Mouse (Mus musculus) testis, adult 2 months (tissue): ENCODE measurements around the gene Ankrd13a. TPM values are rescaled to one million over a fixed set of nuclear protein-coding genes. Genes with fewer than 3 reads are reported as not detected.

Source experiments
- H3K27ac ChIP-seq: fragments of 200-500 bp; 2 replicates; pipeline ENCODE4 v1.5.1; 2012; ENCODE audit warnings: low read depth, low read length; ENCODE audit not compliant: control insufficient read depth, insufficient read depth
- H3K27me3 ChIP-seq: fragments of 200-500 bp; 2 replicates; pipeline ENCODE4 v1.6.1; 2012; ENCODE audit warnings: mild to moderate bottlenecking, low read length, moderate library complexity; ENCODE audit not compliant: control insufficient read depth, insufficient read depth
- H3K36me3 ChIP-seq: fragments of 200-500 bp; 2 replicates; pipeline ENCODE4 v1.6.1; 2012; ENCODE audit warnings: mild to moderate bottlenecking, low read length; ENCODE audit not compliant: control insufficient read depth, insufficient read depth
- H3K4me1 ChIP-seq: fragments of 200-500 bp; 2 replicates; pipeline ENCODE4 v1.6.1; 2012; ENCODE audit warnings: low read length; ENCODE audit not compliant: control insufficient read depth, insufficient read depth
- H3K4me3 ChIP-seq: fragments of 200-500 bp; 2 replicates; pipeline ENCODE4 v1.5.1; 2012; ENCODE audit warnings: low read depth, mild to moderate bottlenecking, low read length, moderate library complexity, mixed read lengths; ENCODE audit not compliant: control insufficient read depth
- CTCF ChIP-seq: fragments of 200-500 bp; IDR thresholded peaks from 2 replicates; pipeline ENCODE4 v1.5.1; 2012; ENCODE audit warnings: low read depth, mild to moderate bottlenecking, inconsistent platforms, low read length, moderate library complexity; ENCODE audit not compliant: control insufficient read depth, insufficient read depth, insufficient replicate concordance
- POLR2A ChIP-seq: fragments of 200-500 bp; IDR thresholded peaks from 2 replicates; pipeline ENCODE4 v1.6.1; 2012; ENCODE audit warnings: low read depth, mild to moderate bottlenecking, inconsistent platforms, low read length, moderate library complexity; ENCODE audit not compliant: control insufficient read depth
- polyA plus RNA-seq: library from polyadenylated mRNA; depleted of rRNA; stranded (reverse); fragments of >200 nt; gene quantifications from 2 replicates; pipeline ENCODE4 v1.2.3, GENCODE M21; 2012

Gene Ankrd13a
- polyA plus RNA-seq, 1 experiment: 167 TPM

DNA sequence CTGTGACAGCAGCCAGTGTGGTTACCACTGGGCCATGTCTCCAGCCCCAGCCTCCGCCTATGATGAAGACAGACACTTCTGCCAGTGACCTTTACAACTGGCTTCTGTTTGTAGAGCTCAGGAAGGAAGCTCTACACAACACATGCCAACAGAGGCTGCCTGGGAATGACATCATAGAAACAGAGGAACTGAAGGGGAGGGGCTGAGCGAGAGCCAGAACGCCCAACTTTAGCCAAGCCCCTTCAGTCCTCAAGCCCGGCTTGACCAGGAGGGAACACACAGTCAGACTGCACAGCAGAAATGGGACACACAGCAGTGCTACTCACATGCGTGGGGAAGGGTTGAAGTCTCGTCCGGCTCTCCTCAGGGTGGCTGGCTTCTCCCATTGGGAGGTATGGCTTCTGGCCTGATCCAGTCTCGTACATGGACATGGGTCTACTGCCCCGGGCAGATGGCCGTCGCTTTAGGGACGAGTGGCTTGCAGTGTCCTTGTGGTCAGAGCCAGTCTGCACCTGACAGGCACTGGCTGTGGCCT, 35.7 kb upstream of the Ankrd13a start:
- TF ChIP-seq POLR2A (no peak), CTCF (no peak)
- Histone ChIP-seq H3K4me1 (no peaks in the 10 kb centered on the region), H3K4me3 (no peak overlapping the region), H3K27me3 (no peaks in the 10 kb centered on the region), H3K27ac (no peak overlapping the region), H3K36me3 (peaks cover 1% of the 10 kb centered on the region)

DNA sequence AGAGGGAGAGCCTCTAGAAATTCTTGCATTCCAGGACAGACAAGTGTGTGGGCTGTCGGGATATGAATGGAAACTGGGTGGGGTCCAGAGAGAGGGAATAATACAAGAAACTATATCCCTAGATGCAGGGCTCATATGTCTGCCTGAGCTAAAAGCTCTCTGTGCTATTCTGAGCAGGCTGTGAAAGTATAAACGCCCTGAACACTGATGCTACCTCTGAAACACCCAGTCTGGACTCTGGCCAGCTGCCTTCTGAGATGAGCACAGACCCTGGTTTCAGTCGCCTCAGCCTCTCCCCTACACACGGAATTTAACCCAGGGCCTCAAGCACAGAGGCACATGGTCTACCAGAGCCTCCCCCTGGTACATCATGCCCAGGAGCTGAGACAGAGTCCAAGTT, 33.9 kb upstream of the Ankrd13a start:
- Histone ChIP-seq H3K4me1 (no peaks in the 10 kb centered on the region), H3K4me3 (no peak overlapping the region), H3K27ac (no peak overlapping the region), H3K36me3 (peaks cover 3% of the 10 kb centered on the region), H3K27me3 (no peaks in the 10 kb centered on the region)
- TF ChIP-seq CTCF (no peak), POLR2A (no peak)

DNA sequence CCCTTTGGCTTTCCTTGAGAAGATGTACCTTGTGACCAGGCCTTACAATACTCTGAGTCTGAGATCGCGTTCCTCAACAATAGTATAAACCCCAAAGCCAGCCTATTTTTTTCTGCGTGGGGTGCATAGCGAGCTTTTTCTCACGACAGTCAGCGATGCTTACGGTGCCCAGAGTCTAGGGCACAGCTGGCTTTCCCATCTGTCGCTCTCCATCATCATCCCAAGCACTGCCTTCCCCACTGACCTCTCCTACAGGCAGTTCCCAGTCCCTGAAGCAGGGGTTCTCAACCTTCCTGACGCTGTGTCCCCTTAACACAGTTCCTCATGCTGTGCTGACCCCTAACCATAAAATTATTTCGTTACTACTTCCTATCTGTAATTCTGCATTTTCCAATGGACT, 31.9 kb upstream of the Ankrd13a start:
- Histone ChIP-seq H3K27me3 (no peaks in the 10 kb centered on the region), H3K36me3 (peaks cover 2% of the 10 kb centered on the region), H3K27ac (no peak overlapping the region), H3K4me1 (no peaks in the 10 kb centered on the region), H3K4me3 (no peak overlapping the region)
- TF ChIP-seq POLR2A (no peak), CTCF (no peak)

DNA sequence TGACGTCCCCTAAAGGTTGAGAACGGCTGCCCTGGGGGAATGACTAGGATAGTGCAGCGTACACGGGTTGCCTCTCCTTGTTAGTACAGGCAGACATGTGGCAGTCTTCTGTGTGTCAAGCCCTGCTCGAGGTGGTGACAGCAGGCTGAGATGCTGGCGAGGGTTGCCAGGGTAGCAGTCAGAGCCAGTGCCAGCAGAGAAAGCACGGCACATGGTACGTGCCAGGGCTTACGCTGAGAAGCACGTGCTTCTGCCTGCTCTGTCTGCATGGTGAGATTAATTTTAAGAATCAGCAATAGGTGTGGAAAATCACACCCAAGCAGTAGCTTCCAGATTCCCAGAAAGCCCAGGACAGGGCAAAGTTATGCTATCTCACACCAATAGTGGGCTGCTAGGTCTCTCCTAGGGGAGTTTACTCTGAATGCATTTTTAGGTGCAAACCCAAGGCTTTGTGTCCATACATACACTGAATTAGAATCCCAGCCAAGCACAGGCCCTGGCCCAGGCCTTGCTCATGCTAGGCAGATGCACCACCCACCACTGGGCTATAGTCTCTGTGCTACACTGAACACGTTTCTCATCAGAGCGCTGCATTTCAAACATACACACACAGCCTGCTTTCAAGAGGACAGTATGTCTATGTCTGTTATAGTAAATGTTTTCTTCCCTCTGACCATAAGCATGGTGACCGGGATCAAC, 31.3 kb upstream of the Ankrd13a start:
- H3K27me3 ChIP-seq: no peaks in the 10 kb centered on the region
- H3K36me3 ChIP-seq: peaks cover 5% of the 10 kb centered on the region
- H3K4me1 ChIP-seq: no peaks in the 10 kb centered on the region
- no peak overlapping the region for H3K27ac ChIP-seq
- no peak for TF ChIP-seq POLR2A
- no peak for TF ChIP-seq CTCF
- H3K4me3 ChIP-seq: no peak overlapping the region

DNA sequence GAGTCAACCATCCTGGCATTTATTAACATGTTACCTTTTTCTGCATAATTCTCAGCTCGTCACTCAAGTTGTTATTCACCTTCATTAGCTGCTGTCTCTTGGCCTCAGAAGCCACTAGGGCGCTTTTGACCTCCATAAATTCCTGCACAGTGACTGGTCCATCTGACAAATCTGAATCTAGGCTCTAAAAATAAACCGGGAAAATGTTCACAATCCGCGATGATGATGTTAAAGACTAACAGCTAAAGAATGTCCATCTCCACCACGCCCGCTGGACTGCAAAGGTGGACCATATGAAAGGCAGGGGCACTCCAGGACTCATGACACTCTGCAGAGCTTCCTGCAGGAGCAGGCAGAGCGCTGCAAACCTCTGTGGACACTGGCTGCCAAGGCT, 30.8 kb upstream of the Ankrd13a start:
- peaks cover 5% of the 10 kb centered on the region for H3K36me3 ChIP-seq
- no peak overlapping the region for H3K27ac ChIP-seq
- TF ChIP-seq POLR2A: no peak
- TF ChIP-seq CTCF: no peak
- H3K27me3 ChIP-seq: no peaks in the 10 kb centered on the region
- H3K4me3 ChIP-seq: no peak overlapping the region
- no peaks in the 10 kb centered on the region for H3K4me1 ChIP-seq

DNA sequence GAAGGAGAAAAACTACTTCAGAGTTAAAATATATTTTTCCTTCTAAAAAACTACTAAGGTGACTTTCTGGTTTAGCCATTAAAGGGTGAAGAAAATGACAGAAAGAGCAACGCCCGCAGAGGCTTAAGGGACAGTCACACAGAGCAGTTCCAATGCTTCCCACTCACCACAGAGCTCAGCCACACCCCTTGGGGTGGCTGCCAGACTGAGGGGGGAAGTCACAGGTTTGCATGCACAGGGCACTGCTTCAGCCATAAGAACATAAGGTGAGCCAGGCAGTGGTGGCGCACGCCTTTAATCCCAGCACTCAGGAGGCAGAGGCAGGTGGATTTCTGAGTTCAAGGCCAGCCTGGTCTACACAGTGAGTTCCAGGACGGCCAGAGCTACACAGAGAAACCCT, 28.9 kb upstream of the Ankrd13a start:
- H3K4me3 ChIP-seq: no peak overlapping the region
- H3K36me3 ChIP-seq: peaks cover 5% of the 10 kb centered on the region
- TF ChIP-seq POLR2A (no peak), CTCF (no peak)
- H3K27ac ChIP-seq: no peak overlapping the region
- H3K27me3 ChIP-seq: no peaks in the 10 kb centered on the region
- H3K4me1 ChIP-seq: no peaks in the 10 kb centered on the region

DNA sequence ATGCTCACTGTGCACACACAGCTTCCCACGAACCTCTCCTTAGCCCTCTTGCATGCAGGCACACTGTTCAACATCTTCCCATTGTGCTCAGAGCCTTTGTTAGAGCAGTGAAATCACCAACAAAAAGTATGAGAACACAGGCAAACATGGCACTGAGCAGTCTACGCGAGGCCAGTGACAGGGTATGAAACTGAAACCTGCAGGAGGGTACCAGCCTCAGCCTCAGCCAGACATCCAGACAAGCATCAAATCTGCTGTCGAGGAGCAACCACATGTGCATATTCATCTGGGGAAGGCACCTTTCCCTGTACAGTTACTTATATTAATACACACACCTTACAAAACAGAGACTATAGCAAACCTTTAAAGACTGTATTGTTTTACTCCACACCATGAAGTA, 27.6 kb upstream of the Ankrd13a start:
- Histone ChIP-seq H3K36me3 (peaks cover 5% of the 10 kb centered on the region), H3K4me3 (no peak overlapping the region), H3K27ac (no peak overlapping the region), H3K4me1 (no peaks in the 10 kb centered on the region), H3K27me3 (no peaks in the 10 kb centered on the region)
- TF ChIP-seq CTCF (no peak), POLR2A (no peak)

DNA sequence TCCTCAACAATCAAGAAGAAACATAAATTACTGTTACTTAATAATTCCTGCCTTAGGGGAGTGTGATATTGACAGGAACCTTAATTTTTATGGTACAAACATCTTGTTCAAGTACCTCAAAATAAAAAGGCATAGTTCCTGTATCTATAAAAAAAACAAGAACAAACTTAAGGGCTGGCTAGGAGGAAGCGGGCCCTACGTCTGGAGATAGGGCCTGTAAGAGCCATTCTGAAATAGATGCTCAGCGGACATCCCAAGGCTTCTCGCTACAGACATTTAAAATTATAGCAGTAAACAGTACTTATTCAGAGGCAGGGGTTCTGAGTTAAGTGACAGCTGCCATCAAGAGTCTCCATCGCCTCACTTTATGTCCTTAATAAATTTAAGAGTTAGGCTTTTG, 27.0 kb upstream of the Ankrd13a start:
- no peak overlapping the region for H3K4me3 ChIP-seq
- H3K4me1 ChIP-seq: no peaks in the 10 kb centered on the region
- peaks cover 5% of the 10 kb centered on the region for H3K36me3 ChIP-seq
- no peak for TF ChIP-seq CTCF
- no peak for TF ChIP-seq POLR2A
- H3K27ac ChIP-seq: no peak overlapping the region
- H3K27me3 ChIP-seq: no peaks in the 10 kb centered on the region
